Mouse (Mus musculus): ENCODE data around the gene Dpep3.

- peak; percentile 97 for TF ChIP-seq CTCF (IDR thresholded peaks at IDR 0.05; ENCODE audit: insufficient read depth, low read length)
- no peak for TF ChIP-seq POLR2A (IDR thresholded peaks at IDR 0.05; ENCODE audit: borderline replicate concordance, extremely low read depth, low read depth, low read length)
These were observed 43.3 kb upstream of the Dpep3 start for GRCm38 (mm10) chr8:106022483-106022882.

Data from lung, adult 2 months (tissue).